Mouse (Mus musculus): Measurements from ENCODE around the gene Bak1.
A peak's percentile ranks its signal among the peaks of the same experiment; 100 is the strongest.

The Bak1 gene

GRCm38 (mm10) chr17:26975415-26975814 is 53.4 kb downstream of the Bak1 start:
- no peak for DNase-seq

GRCm38 (mm10) chr17:26974547-26974946 is 54.3 kb downstream of the Bak1 start:
- DNase-seq: no peak

- peak; percentile 94 to 95 for DNase-seq
Measured at GRCm38 (mm10) chr17:26972703-26973574, 55.9 kb downstream of the Bak1 start, which contains the start of gene Zbtb9. Gene Zbtb9 (plus strand): TSS chr17:26973167.

GRCm38 (mm10) chr17:26972107-26972506 is 56.7 kb downstream of the Bak1 start:
- DNase-seq: no peak

GRCm38 (mm10) chr17:26971247-26971905 is 57.4 kb downstream of the Bak1 start:
- no peak for DNase-seq

- DNase-seq: no peak
Measured at GRCm38 (mm10) chr17:26970221-26970620, 58.6 kb downstream of the Bak1 start.
